Mouse (Mus musculus) layer of hippocampus, postnatal 36 days (tissue): ENCODE measurements around the gene Ogg1. TPM values are rescaled to one million over a fixed set of nuclear protein-coding genes. Genes with fewer than 3 reads are reported as not detected.
"Not testable (repeated sequence)": the region's sequence is repeated elsewhere in the genome, so short reads cannot be mapped to it uniquely, and the experiment has no call there.

Source experiments
- DNase-seq, 2 experiments: peaks; one replicate each; pipeline ENCODE4 v3.0.0; 2022
- total RNA-seq, 2 experiments: library from RNA; stranded (reverse); gene quantifications; 2 replicates each; pipeline ENCODE4 v1.2.3; 2021

The Ogg1 gene
- total RNA-seq, 2 experiments from 2014 or later, result 8.3 to 9.5 TPM

GRCm38 (mm10) chr6:113332734-113333133 lies 6.0 kb downstream of the Ogg1 start:
- not testable (repeated sequence) for DNase-seq

DNA sequence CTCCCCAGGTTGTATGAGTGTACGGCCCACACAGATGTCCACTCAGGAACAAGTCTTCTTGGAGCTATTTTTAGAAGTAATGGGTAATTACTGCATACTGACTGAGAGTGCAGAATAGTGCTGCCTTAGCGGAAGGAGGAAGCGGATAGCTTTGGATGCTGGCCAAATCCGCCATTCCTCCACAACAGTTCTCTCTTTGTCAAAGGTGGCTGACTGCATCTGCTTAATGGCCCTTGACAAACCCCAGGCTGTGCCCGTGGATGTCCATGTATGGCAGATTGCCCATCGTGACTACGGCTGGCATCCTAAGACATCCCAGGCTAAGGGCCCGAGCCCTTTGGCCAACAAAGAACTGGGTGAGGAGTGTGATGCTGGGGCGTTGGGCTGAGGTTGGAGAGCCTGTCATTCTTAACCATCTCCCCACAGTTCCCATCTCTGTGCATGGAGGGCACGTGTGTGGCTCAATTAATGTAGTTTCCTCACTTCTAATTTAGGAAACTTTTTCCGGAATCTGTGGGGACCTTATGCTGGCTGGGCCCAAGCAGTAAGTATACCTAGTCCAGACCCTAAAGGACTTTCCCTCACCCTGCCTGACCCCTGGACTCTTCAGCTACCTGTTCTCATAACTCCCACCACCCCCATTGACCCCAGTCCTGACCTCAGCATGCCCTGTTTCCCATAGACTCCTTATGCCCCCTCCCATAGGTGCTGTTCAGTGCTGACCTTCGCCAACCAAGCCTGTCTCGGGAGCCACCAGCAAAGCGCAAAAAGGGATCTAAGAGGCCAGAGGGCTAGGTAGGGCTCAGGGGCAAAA lies 6.6 kb downstream of the Ogg1 start:
- DNase-seq, result peak; percentile 59 to 66

DNA sequence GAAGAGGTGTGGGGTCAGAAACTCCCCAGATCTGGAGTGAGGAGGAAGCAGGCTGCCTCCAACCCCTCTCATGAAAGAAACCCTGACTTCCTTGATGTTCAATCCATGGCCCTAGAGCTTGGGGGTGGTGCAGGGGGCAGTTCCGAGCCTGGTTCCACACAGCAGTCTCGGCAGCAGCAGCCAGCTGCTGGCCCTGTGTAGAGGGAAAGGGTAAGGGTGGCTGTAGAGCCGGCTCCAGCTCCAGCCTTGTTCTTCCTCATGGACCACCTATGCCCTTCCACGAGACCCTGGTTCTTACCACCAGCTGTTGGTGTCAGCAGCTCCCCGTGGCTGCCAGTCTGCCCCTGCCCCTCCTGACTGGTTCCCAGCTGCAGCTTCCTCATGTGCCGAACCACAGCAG lies 7.4 kb downstream of the Ogg1 start:
- DNase-seq, result no peak

DNA sequence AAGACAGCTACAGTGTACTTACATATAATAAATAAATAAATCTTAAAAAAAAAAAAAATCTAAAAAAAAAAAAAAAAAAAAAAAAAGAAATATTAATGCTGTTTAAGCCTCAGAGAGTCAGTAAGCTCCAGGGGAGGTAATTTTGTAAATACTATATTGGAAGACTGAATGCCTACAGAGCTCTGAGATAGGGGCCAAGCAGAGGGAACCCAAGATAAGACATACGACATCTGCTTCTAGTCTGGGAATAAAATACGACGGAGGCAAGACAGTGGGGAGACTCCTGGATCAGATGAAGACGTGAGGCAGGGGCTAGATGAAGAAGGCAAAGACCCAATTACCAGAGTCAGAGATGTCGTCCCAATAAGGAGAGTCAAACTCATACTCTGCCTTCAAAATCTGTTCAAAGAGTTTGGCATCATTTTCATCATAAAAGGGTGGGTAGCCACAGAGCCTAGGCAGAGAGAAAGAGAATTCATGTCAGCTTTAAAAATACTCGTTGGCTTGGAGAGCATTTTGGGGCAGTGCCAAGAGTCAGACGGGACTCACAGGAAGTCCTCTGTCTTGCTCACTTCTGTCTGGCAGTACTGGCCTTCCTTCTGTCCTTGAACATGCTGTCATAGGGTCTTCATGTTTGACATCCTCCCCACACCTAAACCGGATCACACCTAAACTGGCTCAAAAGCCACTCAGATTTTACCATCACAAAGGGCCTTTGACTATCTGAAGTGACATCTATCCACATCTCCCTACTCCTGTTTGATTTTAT lies 10.3 kb downstream of the Ogg1 start:
- DNase-seq, result no peak

DNA sequence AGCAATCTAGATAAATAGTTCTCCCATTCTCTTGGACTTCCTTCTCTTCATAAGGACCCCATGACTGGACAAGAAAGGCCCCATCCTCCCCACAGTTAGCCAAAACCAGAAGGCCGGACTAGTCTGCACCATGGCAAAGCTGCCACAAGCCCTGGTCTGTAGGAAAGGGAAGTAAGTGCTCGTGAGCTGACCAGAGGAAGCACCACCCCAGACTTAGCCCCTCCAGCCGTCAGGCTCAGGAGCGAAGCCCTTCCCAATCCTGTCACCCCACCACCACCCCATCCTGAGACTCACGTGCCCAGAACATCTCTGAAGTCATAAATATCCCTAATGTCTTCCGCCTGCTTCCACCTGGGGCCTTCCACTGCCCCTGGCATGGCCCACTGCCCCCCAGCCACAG lies 14.8 kb downstream of the Ogg1 start:
- DNase-seq, result no peak

- DNase-seq, result no peak
Measured at GRCm38 (mm10) chr6:113342297-113342696, 15.5 kb downstream of the Ogg1 start.

- DNase-seq, result peak; percentile 65 to 72
Measured at GRCm38 (mm10) chr6:113343177-113344092, 16.7 kb downstream of the Ogg1 start, which contains the start of gene Camk1. Gene Camk1, minus strand, starts transcription at chr6:113343984.

DNA sequence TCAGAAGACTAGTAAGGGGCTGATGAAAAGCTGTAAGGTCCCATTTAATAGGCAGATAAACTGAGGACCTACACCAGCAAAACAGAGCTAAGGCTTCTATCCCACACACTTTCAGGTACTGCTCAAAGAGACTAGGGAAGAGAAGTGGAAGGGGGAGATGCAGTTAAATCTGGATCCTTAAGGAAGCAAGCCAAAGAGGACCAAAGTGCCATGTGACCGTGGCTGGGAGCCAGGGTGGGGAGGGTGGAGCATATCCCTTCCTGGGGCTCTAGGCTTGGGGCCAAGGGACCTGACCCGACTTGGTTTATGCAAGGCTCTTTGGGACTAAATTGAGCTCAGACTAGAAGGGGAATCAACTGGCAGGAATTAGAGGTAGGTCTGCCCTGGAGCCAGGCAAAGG lies 17.5 kb downstream of the Ogg1 start:
- DNase-seq, result no peak

DNA sequence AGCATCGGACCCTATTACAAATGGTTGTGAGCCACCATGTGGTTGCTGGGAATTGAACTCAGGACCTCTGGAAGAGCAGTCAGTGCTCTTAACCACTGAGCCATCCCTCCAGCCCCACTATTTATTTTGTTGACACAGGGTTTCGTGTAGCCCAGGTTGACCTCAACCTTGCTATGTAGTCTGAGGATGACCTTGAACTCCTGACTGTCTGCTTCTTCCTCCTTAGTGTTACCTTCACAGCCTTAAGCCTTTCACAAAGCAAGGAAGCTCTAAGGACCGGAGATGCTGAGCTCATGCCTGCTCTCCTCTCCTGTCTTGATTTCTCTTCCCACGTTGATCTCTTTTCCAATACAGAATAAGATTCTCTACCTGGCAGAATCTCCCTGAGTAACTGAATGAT lies 20.1 kb downstream of the Ogg1 start:
- no peak for DNase-seq

- no peak for DNase-seq
Measured at GRCm38 (mm10) chr6:113350538-113350937, 23.8 kb downstream of the Ogg1 start.

- no peak for DNase-seq
Measured at GRCm38 (mm10) chr6:113351161-113351560, 24.4 kb downstream of the Ogg1 start.

DNA sequence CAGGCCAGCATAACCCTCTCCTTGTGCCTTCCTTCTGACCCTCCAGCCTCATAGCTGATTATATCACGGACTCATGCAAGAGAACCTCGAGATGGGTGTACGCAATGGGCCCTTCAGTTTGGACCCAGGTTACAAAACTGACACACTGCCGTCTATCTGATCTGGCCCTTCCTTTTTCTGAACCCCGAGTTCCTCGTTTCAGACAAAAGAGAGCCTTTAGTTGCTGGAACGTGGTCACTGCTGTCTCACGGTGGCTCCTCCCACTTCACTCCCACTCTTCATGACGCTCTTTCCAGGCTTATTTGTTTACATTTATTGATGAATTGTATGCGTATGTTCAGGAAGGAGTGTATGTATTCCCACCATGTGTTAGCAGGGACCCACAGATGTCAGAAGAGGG lies 24.9 kb downstream of the Ogg1 start:
- no peak for DNase-seq

DNA sequence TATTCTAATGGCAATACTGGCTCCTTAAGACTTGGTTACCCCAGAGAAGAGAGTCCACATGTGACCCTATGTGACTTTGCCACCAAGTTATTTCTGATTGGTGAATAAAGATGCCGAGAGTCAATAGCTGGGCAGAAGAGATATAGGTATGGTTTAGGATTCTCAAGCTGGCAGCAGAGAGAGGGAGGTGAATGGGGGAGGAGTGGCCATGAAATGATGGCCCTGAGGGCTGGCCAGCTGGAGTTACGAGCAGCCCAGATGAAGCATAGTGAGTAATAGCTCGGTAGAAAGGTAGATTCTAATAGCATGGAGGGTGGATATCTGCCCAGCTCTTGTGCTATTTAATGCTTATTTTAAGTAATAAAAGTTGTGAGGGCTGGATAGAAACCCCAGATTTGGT lies 26.0 kb downstream of the Ogg1 start:
- DNase-seq, result no peak

GRCm38 (mm10) chr6:113353696-113354095 lies 26.9 kb downstream of the Ogg1 start:
- no peak for DNase-seq

GRCm38 (mm10) chr6:113361476-113361875 lies 34.7 kb downstream of the Ogg1 start:
- DNase-seq, result no peak

DNA sequence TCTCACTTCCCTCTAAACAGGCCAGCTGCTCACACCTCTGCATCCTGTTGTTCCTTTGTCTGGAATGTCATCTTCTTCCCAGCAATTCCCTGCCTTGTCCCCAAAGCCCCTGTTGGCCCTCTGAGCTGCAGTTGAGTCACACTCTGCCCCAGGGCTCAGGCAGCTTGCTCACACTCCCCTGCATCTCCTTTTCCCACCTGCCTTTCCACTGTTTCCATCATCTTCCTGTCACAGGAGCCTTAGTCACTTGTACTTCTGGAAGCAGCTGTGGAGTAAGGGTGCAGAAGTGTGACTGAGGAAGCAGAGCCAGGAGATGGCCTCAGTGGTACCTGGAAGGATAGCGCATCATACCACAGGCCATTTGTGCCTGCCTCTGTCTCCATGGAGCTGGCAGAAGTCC lies 35.5 kb downstream of the Ogg1 start:
- no peak for DNase-seq

GRCm38 (mm10) chr6:113364518-113365135 lies 37.9 kb downstream of the Ogg1 start:
- DNase-seq, result no peak

- no peak for DNase-seq
Measured at GRCm38 (mm10) chr6:113366639-113367038, 39.9 kb downstream of the Ogg1 start.

GRCm38 (mm10) chr6:113367574-113367973 lies 40.8 kb downstream of the Ogg1 start:
- DNase-seq, result no peak

GRCm38 (mm10) chr6:113368124-113368523 lies 41.4 kb downstream of the Ogg1 start:
- no peak for DNase-seq

GRCm38 (mm10) chr6:113368577-113368976 lies 41.8 kb downstream of the Ogg1 start:
- no peak for DNase-seq
